Mouse (Mus musculus) liver, adult 2 months (tissue): ENCODE measurements around the gene Tigd2. TPM values are rescaled to one million over a fixed set of nuclear protein-coding genes. Genes with fewer than 3 reads are reported as not detected.
A peak's percentile ranks its signal among the peaks of the same experiment; 100 is the strongest.
"Not testable (repeated sequence)": the region's sequence is repeated elsewhere in the genome, so short reads cannot be mapped to it uniquely, and the experiment has no call there.

ENCODE experiments used
- DNase-seq: peaks from one replicate; pipeline ENCODE4 v3.0.0-alpha.2; 2011; ENCODE audit warnings: low read depth, low spot score; ENCODE audit errors: extremely low read depth
- H3K27ac ChIP-seq: fragments of 200-500 bp; replicated peaks from 2 replicates; pipeline ENCODE4 v1.5.1; 2012; ENCODE audit warnings: low read depth, mild to moderate bottlenecking, control low read depth, inconsistent platforms, low read length; ENCODE audit not compliant: insufficient read depth
- H3K27me3 ChIP-seq: fragments of 200-500 bp; 2 replicates; pipeline ENCODE4 v1.6.1; 2012; ENCODE audit warnings: mild to moderate bottlenecking, moderate library complexity, low read length, inconsistent platforms; ENCODE audit not compliant: control insufficient read depth, insufficient read depth
- H3K36me3 ChIP-seq: fragments of 200-500 bp; 2 replicates; pipeline ENCODE4 v1.6.1; 2012; ENCODE audit warnings: low read length, inconsistent platforms; ENCODE audit not compliant: control insufficient read depth, insufficient read depth
- H3K4me1 ChIP-seq: fragments of 200-500 bp; 2 replicates; pipeline ENCODE4 v1.6.1; 2011; ENCODE audit warnings: low read length; ENCODE audit not compliant: control insufficient read depth, insufficient read depth
- H3K4me3 ChIP-seq: fragments of 200-500 bp; 2 replicates; pipeline ENCODE4 v1.5.1; 2011; ENCODE audit warnings: low read depth, mild to moderate bottlenecking, control low read depth, low read length, moderate library complexity; ENCODE audit not compliant: insufficient read depth
- H3K79me2 ChIP-seq: fragments of 200-500 bp; 2 replicates; pipeline ENCODE4 v1.6.1; 2012; ENCODE audit warnings: inconsistent platforms, mild to moderate bottlenecking, low read length, moderate library complexity; ENCODE audit not compliant: control insufficient read depth, insufficient read depth
- H3K9ac ChIP-seq: fragments of 200-500 bp; 2 replicates; pipeline ENCODE4 v1.6.1; 2012; ENCODE audit warnings: low read depth, mild to moderate bottlenecking, control low read depth, inconsistent platforms, low read length
- CTCF ChIP-seq: fragments of 200-500 bp; IDR thresholded peaks from 2 replicates; pipeline ENCODE4 v1.5.1; 2011; ENCODE audit warnings: low read depth, low read length, control low read depth
- POLR2A ChIP-seq: fragments of 200-500 bp; IDR thresholded peaks from 2 replicates; pipeline ENCODE4 v1.6.1; 2011; ENCODE audit warnings: low read length, control low read depth; ENCODE audit not compliant: insufficient read depth; ENCODE audit errors: extremely low read depth
- WGBS: fragments of 180-500 bp; shearing (Covaris S2); methylation state at CpG from one replicate; pipeline ENCODE4 v1.1.7; 2018; 5-methylcytosine and 5-hydroxymethylcytosine counted together
- polyA plus RNA-seq: library from polyadenylated mRNA; depleted of rRNA; stranded (reverse); fragments of >200 nt; gene quantifications from 2 replicates; pipeline ENCODE4 v1.2.3, GENCODE M21; 2012
- total RNA-seq: library from RNA; depleted of rRNA; stranded (reverse); fragments of >200 nt; gene quantifications from 2 replicates; pipeline ENCODE4 v1.2.3, GENCODE M21; 2014

Tigd2 gene
- total and polyA plus RNA-seq, 2 experiments: 2.9 to 10.9 TPM

DNA sequence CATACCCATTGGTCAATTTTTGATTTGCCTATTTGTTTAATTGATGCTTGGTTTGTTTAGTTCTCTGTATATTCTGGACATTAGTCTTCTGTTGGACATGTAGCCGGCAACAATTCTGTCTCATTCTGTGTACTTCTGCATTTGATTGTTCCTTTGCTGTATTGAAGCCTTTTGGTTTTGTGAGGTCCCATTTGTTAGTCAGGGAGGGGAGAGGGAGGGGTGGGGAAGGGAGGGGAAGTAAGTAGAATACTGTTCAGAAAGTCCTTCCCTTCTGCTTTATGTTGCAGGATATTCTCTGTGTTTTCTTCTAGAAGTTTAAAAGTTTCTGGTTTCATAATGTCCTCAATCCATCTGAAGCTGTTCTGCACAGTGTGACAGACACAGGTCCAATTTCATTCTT is 34.7 kb upstream of the Tigd2 start:
- 89% methylated on average over 1 of the region's 1 CpGs for WGBS
- DNase-seq: no peak
- no peaks in the 10 kb centered on the region for H3K79me2 ChIP-seq
- peaks cover 5% of the 10 kb centered on the region; the same call in 1 of the 2 replicates for H3K4me1 ChIP-seq
- H3K9ac ChIP-seq: no peak overlapping the region
- H3K27me3 ChIP-seq: no peaks in the 10 kb centered on the region
- no peak overlapping the region for H3K4me3 ChIP-seq
- no peak for TF ChIP-seq CTCF
- TF ChIP-seq POLR2A: no peak
- no peaks in the 10 kb centered on the region for H3K36me3 ChIP-seq
- H3K27ac ChIP-seq: no peak overlapping the region

DNA sequence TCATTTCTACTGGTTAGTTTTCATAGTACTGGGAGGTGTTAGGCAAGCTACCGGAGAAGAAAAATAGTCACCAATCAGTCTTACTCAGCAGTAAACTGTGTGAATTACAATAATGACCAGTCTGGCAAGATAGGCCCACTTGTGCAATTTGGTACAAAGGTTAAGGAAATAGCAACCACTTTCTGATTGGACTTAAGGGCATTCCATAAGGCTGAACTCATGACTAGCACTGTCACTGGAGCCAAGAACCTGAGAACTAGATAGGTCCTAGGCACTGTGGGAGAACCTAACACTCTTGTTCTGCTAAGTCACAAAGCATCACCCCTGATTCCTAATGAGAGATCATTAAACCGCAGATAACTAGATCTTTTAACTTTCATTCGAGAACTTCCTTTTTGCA is 30.6 kb upstream of the Tigd2 start:
- no peaks in the 10 kb centered on the region for H3K36me3 ChIP-seq
- peaks cover 5% of the 10 kb centered on the region; the same call in 1 of the 2 replicates for H3K4me1 ChIP-seq
- no peaks in the 10 kb centered on the region for H3K27me3 ChIP-seq
- TF ChIP-seq CTCF (no peak), POLR2A (no peak)
- no peak overlapping the region for H3K9ac ChIP-seq
- 36% methylated on average over 3 of the region's 3 CpGs for WGBS
- DNase-seq: peak; percentile 96
- H3K27ac ChIP-seq: no peak overlapping the region
- H3K79me2 ChIP-seq: no peaks in the 10 kb centered on the region
- H3K4me3 ChIP-seq: no peak overlapping the region

DNA sequence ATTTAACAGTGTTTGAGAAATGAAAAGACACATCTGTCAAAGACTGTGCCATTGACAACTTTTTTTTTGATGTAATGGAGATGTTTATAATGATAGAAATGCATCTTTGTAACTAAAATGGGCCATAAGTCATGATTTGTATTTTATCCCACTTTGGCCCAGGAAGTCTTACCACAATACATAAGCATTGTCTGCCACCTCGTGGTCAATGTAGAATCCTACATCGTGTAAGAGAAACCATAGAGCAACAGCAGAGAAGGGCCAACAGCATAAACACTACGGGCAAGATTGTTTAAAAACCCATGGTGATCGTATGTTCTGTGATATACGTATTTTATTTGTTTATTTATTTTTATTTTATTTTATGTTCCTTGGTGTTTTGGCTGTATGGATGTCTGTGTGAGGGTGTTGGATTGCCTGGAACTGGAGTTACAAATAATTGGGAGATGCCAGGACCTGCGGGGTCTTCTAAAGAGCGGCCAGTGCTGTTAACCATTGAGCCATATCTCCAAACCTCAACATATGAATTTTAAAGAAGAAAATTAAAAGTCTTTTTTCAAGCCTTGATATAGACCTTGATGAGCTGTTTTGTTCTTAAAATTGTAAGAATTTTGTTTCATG is 28.2 kb upstream of the Tigd2 start:
- Histone ChIP-seq H3K27me3 (no peaks in the 10 kb centered on the region), H3K9ac (no peak overlapping the region), H3K4me3 (no peak overlapping the region), H3K4me1 (peaks cover 5% of the 10 kb centered on the region; the same call in 1 of the 2 replicates), H3K79me2 (no peaks in the 10 kb centered on the region), H3K27ac (no peak overlapping the region), H3K36me3 (no peaks in the 10 kb centered on the region)
- WGBS: 34% methylated on average over 7 of the region's 7 CpGs
- DNase-seq: peak; percentile 73
- TF ChIP-seq CTCF: peak; percentile 51
- no peak for TF ChIP-seq POLR2A

DNA sequence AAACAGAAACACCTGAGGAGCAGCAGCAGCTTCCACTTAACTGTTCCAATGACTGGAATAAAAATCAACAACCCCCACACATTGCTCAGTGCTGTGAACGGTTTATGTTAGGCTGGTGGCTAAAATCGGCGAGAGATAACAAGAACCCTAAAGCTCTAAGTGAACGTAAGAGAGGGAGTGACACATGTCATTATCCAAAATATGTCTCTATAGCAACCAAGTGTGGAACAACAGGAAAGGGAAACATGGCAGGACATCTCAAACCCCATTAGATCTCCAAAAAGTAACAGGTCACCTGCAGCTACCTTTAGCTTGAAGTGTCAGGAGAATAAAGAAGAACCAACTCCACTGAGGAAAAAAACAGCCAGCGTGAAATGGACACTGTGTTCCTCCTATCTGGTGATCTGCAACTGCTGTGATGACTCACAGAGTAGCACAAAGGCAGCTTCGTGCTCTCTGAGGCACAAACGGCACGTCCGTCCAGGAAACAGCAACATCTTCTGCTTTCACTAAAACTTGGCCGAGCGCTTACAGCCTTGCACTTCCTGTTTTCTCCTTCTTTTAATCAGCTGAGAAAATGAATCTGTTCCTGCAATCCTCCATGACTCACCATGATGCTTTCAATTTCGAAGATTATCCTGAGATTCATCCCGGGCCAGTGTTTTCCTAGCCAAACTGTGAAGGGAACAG is 23.5 kb upstream of the Tigd2 start:
- DNase-seq: peak; percentile 30
- no peaks in the 10 kb centered on the region for H3K79me2 ChIP-seq
- TF ChIP-seq POLR2A (no peak), CTCF (no peak)
- no peak overlapping the region for H3K27ac ChIP-seq
- no peaks in the 10 kb centered on the region for H3K36me3 ChIP-seq
- no peaks in the 10 kb centered on the region; the same call in 1 of the 2 replicates for H3K4me1 ChIP-seq
- WGBS: 60% methylated on average over 13 of the region's 13 CpGs
- H3K4me3 ChIP-seq: no peak overlapping the region
- H3K27me3 ChIP-seq: no peaks in the 10 kb centered on the region
- no peak overlapping the region for H3K9ac ChIP-seq

- 89% methylated on average over 1 of the region's 1 CpGs for WGBS
- TF ChIP-seq CTCF: no peak
- TF ChIP-seq POLR2A: no peak
- no peak for DNase-seq
- Histone ChIP-seq H3K27ac (no peak overlapping the region), H3K36me3 (no peaks in the 10 kb centered on the region), H3K4me1 (no peaks in the 10 kb centered on the region; the same call in 1 of the 2 replicates), H3K9ac (no peak overlapping the region), H3K4me3 (no peak overlapping the region), H3K27me3 (no peaks in the 10 kb centered on the region), H3K79me2 (no peaks in the 10 kb centered on the region)
Observed at GRCm38 (mm10) chr6:59190006-59190405, 18.7 kb upstream of the Tigd2 start.

DNA sequence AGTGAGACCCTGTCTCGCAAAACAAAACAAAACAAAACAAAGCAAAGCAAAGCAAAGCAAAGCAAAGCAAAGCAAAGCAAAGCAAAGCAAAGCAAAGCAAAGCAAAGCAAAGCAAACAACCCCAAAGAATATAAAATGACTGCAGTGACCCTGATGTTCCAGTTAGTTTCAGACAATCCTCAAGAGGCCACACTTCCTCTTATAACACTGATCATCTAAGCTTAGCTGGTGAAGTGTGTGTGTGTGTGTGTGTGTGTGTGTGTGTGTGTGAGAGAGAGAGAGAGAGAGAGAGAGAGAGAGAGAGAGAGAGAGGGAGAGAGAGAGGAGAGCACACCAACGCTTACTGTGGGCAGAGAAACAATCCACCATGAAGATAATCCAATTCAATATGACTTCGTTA is 14.2 kb upstream of the Tigd2 start:
- WGBS: 84% methylated on average over 3 of the region's 3 CpGs
- H3K27me3 ChIP-seq, H3K4me1 ChIP-seq, H3K4me3 ChIP-seq, DNase-seq, H3K79me2 ChIP-seq, H3K36me3 ChIP-seq, H3K9ac ChIP-seq, H3K27ac ChIP-seq: not testable (repeated sequence)
